Comparison of ENCODE assay signal across 8 mouse cellular contexts in the genomic region with DNA sequence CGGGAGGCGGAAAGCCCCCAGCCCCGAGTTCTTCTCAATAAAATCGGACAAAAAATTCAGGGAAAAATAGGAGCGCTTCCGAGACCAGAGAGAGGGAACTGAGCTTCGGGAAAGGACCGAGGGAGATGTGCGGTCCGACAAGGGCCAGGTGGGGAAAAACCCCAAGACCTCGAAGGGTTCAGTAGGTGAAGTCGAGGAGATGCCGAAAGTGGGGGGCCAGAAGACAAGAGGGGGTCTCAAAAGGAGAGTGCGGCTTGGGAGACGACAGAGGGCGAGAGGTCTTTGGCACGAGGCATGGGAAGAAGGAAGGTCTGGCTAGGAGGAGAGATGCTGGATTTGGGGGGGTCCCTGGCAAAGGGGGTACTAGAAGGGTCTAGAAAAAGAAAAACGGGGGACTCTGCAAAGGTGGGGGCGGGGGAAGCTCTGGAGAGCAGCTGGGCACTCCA. TPM values are rescaled to one million over a fixed set of nuclear protein-coding genes. Genes with fewer than 3 reads are reported as not detected.
DNase-seq lines count a peak whose midpoint lies in the region; ATAC-seq and TF ChIP-seq lines count a peak whose summit lies in the region.

No protein-coding gene starts in this region.

- H3K4me3 ChIP-seq in kidney, adult 2 months (ENCODE audit: insufficient read depth, low read depth, low read length): peak overlapping the region; percentile 92
- H3K4me3 ChIP-seq in E14TG2a.4 (replicated peaks; ENCODE audit: low read length): peak overlapping the region; percentile 90
- H3K4me3 ChIP-seq in embryonic facial prominence, embryonic 10.5 days: peak overlapping the region; percentile 97
- peak overlapping the region; percentile 84 for H3K4me3 ChIP-seq in hindbrain, embryonic 16.5 days (ENCODE audit: low read length)
- peak overlapping the region; percentile 95 for H3K4me3 ChIP-seq in midbrain, embryonic 11.5 days (ENCODE audit: low read depth, low read length)

- 0% methylated on average over 19 of the region's 19 CpGs for WGBS in kidney, adult 2 months
- WGBS in embryonic facial prominence, embryonic 10.5 days: 0% methylated on average over 19 of the region's 19 CpGs
- under 1% methylated on average over 19 of the region's 19 CpGs for WGBS in hindbrain, embryonic 16.5 days
- under 1% methylated on average over 19 of the region's 19 CpGs for WGBS in midbrain, embryonic 11.5 days

- no peak overlapping the region for H3K27ac ChIP-seq in kidney, adult 2 months (ENCODE audit: insufficient read depth, low read depth, low read length)
- peak overlapping the region; percentile 99 for H3K27ac ChIP-seq in embryonic facial prominence, embryonic 10.5 days (replicated peaks)
- H3K27ac ChIP-seq in hindbrain, embryonic 16.5 days (ENCODE audit: low read depth, low read length): peak overlapping the region; percentile 76
- peak overlapping the region; percentile 87 for H3K27ac ChIP-seq in midbrain, embryonic 11.5 days (ENCODE audit: low read depth, low read length)

- DNase-seq in kidney, adult 2 months: peak; percentile 10
- no peak for DNase-seq in kidney, adult 11 months
- DNase-seq in embryonic facial prominence, embryonic 10.5 days (ENCODE audit: low spot score): no peak
- DNase-seq in midbrain, embryonic 11.5 days (ENCODE audit: low spot score, missing footprints): peak; percentile 96
- no peak for DNase-seq in thymus, postnatal 25 days
- DNase-seq in kidney, postnatal 36 days: no peak

- no peaks in the 10 kb centered on the region for H3K4me1 ChIP-seq in kidney, adult 2 months (ENCODE audit: control insufficient read depth, insufficient read depth, low read length)
- H3K4me1 ChIP-seq in E14TG2a.4 (replicated peaks; ENCODE audit: low read depth, low read length): peaks cover 43% of the 10 kb centered on the region
- peaks cover 37% of the 10 kb centered on the region for H3K4me1 ChIP-seq in embryonic facial prominence, embryonic 10.5 days
- peaks cover 14% of the 10 kb centered on the region for H3K4me1 ChIP-seq in hindbrain, embryonic 16.5 days (ENCODE audit: control insufficient read depth, insufficient read depth, low read depth, low read length)
- peaks cover 18% of the 10 kb centered on the region for H3K4me1 ChIP-seq in midbrain, embryonic 11.5 days (ENCODE audit: control insufficient read depth, insufficient read depth, low read length)

- H3K9ac ChIP-seq in hindbrain, embryonic 16.5 days (ENCODE audit: low read depth, low read length): peak overlapping the region; percentile 87
- H3K9ac ChIP-seq in midbrain, embryonic 11.5 days (ENCODE audit: low read length): peak overlapping the region; percentile 91

- peaks cover 3% of the 10 kb centered on the region; the same call in 1 of the 2 replicates for H3K27me3 ChIP-seq in kidney, adult 2 months (replicated peaks; ENCODE audit: control insufficient read depth, insufficient read depth, low read length)
- H3K27me3 ChIP-seq in E14TG2a.4 (ENCODE audit: insufficient read depth, low read length): peaks cover 6% of the 10 kb centered on the region
- H3K27me3 ChIP-seq in embryonic facial prominence, embryonic 10.5 days (replicated peaks; ENCODE audit: low read depth, poor library complexity, severe bottlenecking): no peaks in the 10 kb centered on the region
- H3K27me3 ChIP-seq in hindbrain, embryonic 16.5 days (replicated peaks; ENCODE audit: control insufficient read depth, insufficient read depth, low read length): no peaks in the 10 kb centered on the region
- no peaks in the 10 kb centered on the region for H3K27me3 ChIP-seq in midbrain, embryonic 11.5 days (ENCODE audit: control insufficient read depth, insufficient read depth, low read length)

- no peaks in the 10 kb centered on the region for H3K9me3 ChIP-seq in E14TG2a.4 (ENCODE audit: low read length)
- no peaks in the 10 kb centered on the region for H3K9me3 ChIP-seq in embryonic facial prominence, embryonic 10.5 days
- no peaks in the 10 kb centered on the region for H3K9me3 ChIP-seq in hindbrain, embryonic 16.5 days (ENCODE audit: control insufficient read depth, low read length)
- H3K9me3 ChIP-seq in midbrain, embryonic 11.5 days (ENCODE audit: control insufficient read depth, low read length): no peaks in the 10 kb centered on the region

- H3K36me3 ChIP-seq in kidney, adult 2 months (ENCODE audit: control insufficient read depth, insufficient read depth, low read length): no peaks in the 10 kb centered on the region
- H3K36me3 ChIP-seq in E14TG2a.4 (ENCODE audit: insufficient read depth, low read length): no peaks in the 10 kb centered on the region
- H3K36me3 ChIP-seq in embryonic facial prominence, embryonic 10.5 days (replicated peaks): no peaks in the 10 kb centered on the region
- H3K36me3 ChIP-seq in hindbrain, embryonic 16.5 days (ENCODE audit: control insufficient read depth, insufficient read depth, low read length): no peaks in the 10 kb centered on the region
- H3K36me3 ChIP-seq in midbrain, embryonic 11.5 days (ENCODE audit: control insufficient read depth, insufficient read depth, low read length): no peaks in the 10 kb centered on the region

- TF ChIP-seq CTCF in kidney, adult 2 months (conservative IDR thresholded peaks at IDR 0.05; ENCODE audit: insufficient read depth, insufficient read length, low read depth, low read length): no peak
- TF ChIP-seq CTCF in E14TG2a.4 (conservative IDR thresholded peaks at IDR 0.05; ENCODE audit: low read length): no peak

- ATAC-seq in hindbrain, embryonic 16.5 days: peak; percentile 18
- ATAC-seq in midbrain, embryonic 11.5 days (ENCODE audit: low FRiP score): no peak

- no peak for TF ChIP-seq POLR2A in kidney, adult 2 months (IDR thresholded peaks at IDR 0.05; ENCODE audit: low read depth, low read length)

- H3K4me2 ChIP-seq in hindbrain, embryonic 16.5 days (ENCODE audit: low read length): peak overlapping the region; percentile 98
- peak overlapping the region; percentile 74 for H3K4me2 ChIP-seq in midbrain, embryonic 11.5 days

RNA-seq across cellular contexts. Expression of a gene that starts 1.0 kb away (rescaled TPM):
- polyA plus RNA-seq in kidney, adult 2 months (2012; rRNA removed): 2.1 and 2.3 TPM in 2 replicates
- 174 and 198 TPM in 2 replicates for polyA plus RNA-seq in embryonic facial prominence, embryonic 10.5 days (2016; fragmentation: Nextera tagmentation; extraction: Ambion mirVana)
- polyA plus RNA-seq in hindbrain, embryonic 16.5 days (2015; fragmentation: Nextera tagmentation; extraction: Ambion mirVana): 13.0 and 20.1 TPM in 2 replicates
- 108 and 109 TPM in 2 replicates for polyA plus RNA-seq in midbrain, embryonic 11.5 days (2014; fragmentation: Nextera tagmentation; extraction: Ambion mirVana)

Comparison
In these comparisons a context has a peak if more than half of its experiments do, and no peak if none do; other contexts are left out.
1. DNase-seq: peak in kidney, adult 2 months (single experiment) and midbrain, embryonic 11.5 days (single experiment); none in kidney, adult 11 months (single experiment), embryonic facial prominence, embryonic 10.5 days (single experiment), thymus, postnatal 25 days (single experiment) and kidney, postnatal 36 days (0 of 2).
2. Peak in every context shown above with its lines, with median percentiles within 50 percentile points of each other: H3K4me3 ChIP-seq.